ENCODE assay signal across 37 mouse cellular contexts in the genomic region with DNA sequence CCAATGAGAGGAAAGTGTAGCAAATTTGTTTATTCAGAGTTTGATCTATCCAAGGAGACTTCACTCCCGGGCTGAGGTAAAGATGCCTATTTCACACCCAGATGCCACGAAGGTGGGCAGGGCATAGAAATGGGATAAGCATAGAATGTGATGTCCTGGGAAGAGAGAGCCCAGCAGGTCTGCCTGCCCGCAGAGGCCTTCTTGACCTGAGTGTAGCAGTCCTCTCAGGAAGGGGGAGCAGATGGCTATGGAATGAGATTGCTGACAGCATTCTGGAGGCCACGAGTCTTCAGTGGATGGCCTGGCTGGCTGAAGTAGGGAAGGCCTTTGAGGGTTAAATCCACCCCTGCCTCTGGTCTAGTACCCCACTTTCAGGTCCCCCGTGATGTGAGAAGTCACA. TPM values are rescaled to one million over a fixed set of nuclear protein-coding genes. Genes with fewer than 3 reads are reported as not detected.
"Had no signal": no experiment of that assay in that cellular context is flagged by ENCODE, and none has a peak within 500 bp of the region (broad histone marks: within the 10 kb centered on the region; RNA-seq: fewer than 3 reads in every experiment).

No protein-coding gene starts in this region.

- DNase-seq: gastrocnemius, postnatal 10 days; gastrocnemius, postnatal 25 days; heart, adult 2 months; heart, postnatal 4 days; kidney, adult 11 months; kidney, adult 2 months; kidney, adult 9 months; kidney, postnatal 14 days; kidney, postnatal 36 days; layer of hippocampus, adult 9-11 months; layer of hippocampus, postnatal 36 days; liver; liver, embryonic 13.5 days had no signal

- H3K36me3 ChIP-seq: heart, embryonic 13.5 days; heart, embryonic 15.5 days; hindbrain, embryonic 10.5 days; hindbrain, embryonic 12.5 days; kidney, embryonic 15.5 days; limb, embryonic 10.5 days; limb, embryonic 12.5 days; liver, embryonic 13.5 days; liver, embryonic 15.5 days had no signal

- H3K9me3 ChIP-seq: heart, embryonic 13.5 days; heart, embryonic 15.5 days; hindbrain, embryonic 10.5 days; hindbrain, embryonic 12.5 days; kidney, embryonic 15.5 days; limb, embryonic 10.5 days; limb, embryonic 12.5 days; liver, embryonic 13.5 days; liver, embryonic 15.5 days had no signal

- H3K27ac ChIP-seq: hindbrain, embryonic 12.5 days; hindbrain, embryonic 14.5 days; kidney, embryonic 15.5 days; kidney, postnatal 0 days; left cerebral cortex, adult 2 months; limb, embryonic 10.5 days; limb, embryonic 12.5 days; liver, embryonic 13.5 days; liver, embryonic 15.5 days had no signal

- H3K4me3 ChIP-seq: heart, adult 2 months; heart, embryonic 13.5 days; heart, embryonic 15.5 days; hindbrain, embryonic 10.5 days; hindbrain, embryonic 12.5 days; kidney, embryonic 15.5 days; left cerebral cortex, adult 2 months; limb, embryonic 10.5 days; limb, embryonic 12.5 days; liver, embryonic 13.5 days; liver, embryonic 15.5 days had no signal

- H3K27me3 ChIP-seq: heart, embryonic 13.5 days; heart, embryonic 15.5 days; hindbrain, embryonic 12.5 days; kidney, embryonic 15.5 days; limb, embryonic 12.5 days had no signal

RNA-seq across cellular contexts. Expression of a gene that starts 5.9 kb away (rescaled TPM):
- total RNA-seq: gastrocnemius, postnatal 10 days; gastrocnemius, postnatal 25 days; gastrocnemius, postnatal 4 days; heart, adult 2 months; heart, postnatal 25 days; heart, postnatal 4 days; layer of hippocampus, adult 18-20 months; layer of hippocampus, adult 8-10 months; layer of hippocampus, postnatal 14 days; layer of hippocampus, postnatal 36 days; left cerebral cortex, adult 2 months; left cerebral cortex, postnatal 14 days; left cerebral cortex, postnatal 36 days had no signal
- polyA plus RNA-seq: heart, adult 2 months; heart, embryonic 13.5 days; heart, embryonic 15.5 days; heart, postnatal 0 days; hindbrain, embryonic 10.5 days; hindbrain, embryonic 12.5 days; hindbrain, embryonic 14.5 days; intestine, embryonic 14.5 days; intestine, embryonic 16.5 days; kidney, adult 2 months; kidney, postnatal 0 days; large intestine, adult 2 months; limb, embryonic 10.5 days; limb, embryonic 12.5 days; limb, embryonic 14.5 days; liver, embryonic 11.5 days; liver, embryonic 13.5 days; liver, embryonic 15.5 days had no signal
